Mouse (Mus musculus) heart, adult 2 months (tissue): Measurements from ENCODE around the gene Limk1.

Experiments used
- CTCF ChIP-seq: fragments of 200-600 bp; IDR thresholded peaks from 2 replicates; pipeline ENCODE4 v1.8.1; 2022; ENCODE audit warnings: antibody characterized with exemption, mild to moderate bottlenecking, moderate library complexity
- EP300 ChIP-seq: fragments of 200-500 bp; IDR thresholded peaks from 2 replicates; pipeline ENCODE4 v1.6.1; 2011; ENCODE audit warnings: low read depth, low read length, control low read depth; ENCODE audit not compliant: insufficient read depth

DNA sequence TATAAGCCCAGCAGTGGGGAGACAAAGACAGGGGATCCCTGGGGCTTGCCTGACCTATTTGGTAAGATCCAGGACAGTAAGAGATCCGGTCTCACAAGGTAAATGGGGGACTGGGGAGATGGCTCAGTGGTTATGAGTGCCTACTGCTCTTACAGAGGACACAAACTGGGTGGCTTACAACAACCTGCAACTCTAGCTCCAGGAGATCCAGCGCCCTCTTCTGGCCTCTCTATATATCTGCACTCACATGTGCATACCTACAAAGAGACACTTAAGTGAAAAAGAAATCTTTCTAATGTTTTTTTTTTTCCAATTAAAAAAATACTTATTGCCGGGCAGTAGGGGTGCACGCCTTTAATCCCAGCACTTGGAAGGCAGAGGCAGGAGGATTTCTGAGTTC lies 41.9 kb downstream of the Limk1 start:
- TF ChIP-seq EP300 (no peak), CTCF (no peak)
